Mouse (Mus musculus): ENCODE measurements around the gene Psmd2. TPM values are rescaled to one million over a fixed set of nuclear protein-coding genes. Genes with fewer than 3 reads are reported as not detected.

Psmd2 gene
- 100 to 1,000 TPM; 179 to 195 TPM for total RNA-seq (2021)
- long read RNA-seq, experiment 1, transcript Psmd2-201 (21 exons, 2,961 nt): major isoform, 364 of 398 reads
- long read RNA-seq, experiment 1, partial matches to known transcripts: 16 of 398 reads
- long read RNA-seq, experiment 1, other reads (novel, unspliced or antisense): 16 of 398 reads
- long read RNA-seq, experiment 2, transcript Psmd2-201 (21 exons, 2,961 nt): major isoform, 406 of 444 reads
- long read RNA-seq, experiment 2, partial matches to known transcripts: 21 of 444 reads
- long read RNA-seq, experiment 2, other reads (novel, unspliced or antisense): 16 of 444 reads

DNA sequence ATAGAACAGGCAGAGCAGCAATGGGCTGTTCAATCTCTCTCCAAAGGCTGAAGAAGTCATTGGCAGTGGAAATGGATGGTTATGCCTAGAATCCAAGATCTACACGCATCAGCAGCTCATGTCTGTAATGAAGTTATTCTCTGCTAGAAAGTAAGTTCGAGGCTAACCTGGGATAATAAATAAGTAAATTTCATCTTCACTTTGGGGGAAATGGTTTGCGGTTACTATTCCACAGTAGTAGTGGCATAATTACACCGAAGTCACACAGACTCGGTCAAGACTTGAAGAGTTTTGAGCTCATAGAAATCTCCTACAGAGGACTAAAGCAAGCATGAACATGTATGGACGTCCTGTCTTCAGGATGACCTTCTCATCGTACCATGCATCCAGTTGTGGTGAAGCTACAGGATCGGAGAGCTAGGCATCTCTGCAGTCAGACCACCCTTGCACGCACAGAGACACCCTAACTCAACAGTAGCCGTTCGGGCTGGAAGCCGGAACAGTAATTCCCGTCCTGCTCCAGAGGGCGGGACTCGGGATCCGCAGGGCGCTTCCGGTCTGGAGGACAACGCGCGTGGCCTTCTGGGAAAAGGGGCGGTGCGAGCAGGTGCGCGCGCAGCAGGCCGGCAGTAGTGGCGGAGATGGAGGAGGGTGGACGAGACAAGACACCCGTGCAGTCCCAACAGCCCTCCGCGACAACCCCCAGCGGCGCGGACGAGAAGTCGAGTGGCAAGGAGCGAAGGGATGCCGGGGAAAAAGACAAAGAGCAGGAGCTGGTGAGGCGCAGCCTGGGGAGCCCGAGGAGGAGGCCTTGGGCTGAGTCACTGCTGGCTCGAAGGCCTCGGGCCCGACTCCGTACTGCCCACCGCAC, at the start of gene Psmd2:
Psmd2 (plus strand) TSS at position 577 of the 871 bp plus-strand sequence.
- peak; percentile 96 to 98 for DNase-seq (ENCODE audit: low spot score in 2 of 2)

DNA sequence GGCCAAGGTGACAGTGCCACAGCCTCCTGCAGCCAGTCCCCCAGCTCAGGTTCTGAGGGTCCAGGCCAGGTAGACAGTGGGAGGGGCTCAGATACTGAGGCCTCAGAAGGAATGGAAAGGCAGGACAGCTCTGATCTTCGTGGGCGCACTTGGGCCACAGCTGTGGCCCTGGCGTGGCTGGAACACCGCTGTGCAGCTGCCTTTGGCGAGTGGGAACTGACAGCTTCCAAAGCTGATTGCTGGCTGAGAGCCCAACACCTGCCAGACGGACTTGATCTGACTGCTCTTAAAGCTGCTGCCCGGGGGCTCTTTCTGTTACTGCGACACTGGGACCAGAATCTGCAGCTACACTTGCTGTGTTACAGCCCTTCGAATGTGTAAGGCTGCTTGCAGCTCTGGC, 46.7 kb upstream of the Psmd2 start:
- peak in 1 of 2 experiments; percentile 52 for DNase-seq (ENCODE audit: low spot score in 2 of 2)

- peak in 1 of 2 experiments; percentile 71 for DNase-seq (ENCODE audit: low spot score in 2 of 2)
These were observed 40.7 kb upstream of the Psmd2 start for GRCm38 (mm10) chr16:20610501-20611356.

- DNase-seq (ENCODE audit: low spot score in 2 of 2): peak; percentile 63 to 85
These were observed 39.9 kb upstream of the Psmd2 start, which contains the start of the genes Eef1akmt4, Gm49333 and Alg3 for GRCm38 (mm10) chr16:20611357-20612227. Eef1akmt4 (plus strand) TSS chr16:20611593. Gm49333 (plus strand) TSS chr16:20611610. Alg3 (minus strand) TSS chr16:20611735.

DNA sequence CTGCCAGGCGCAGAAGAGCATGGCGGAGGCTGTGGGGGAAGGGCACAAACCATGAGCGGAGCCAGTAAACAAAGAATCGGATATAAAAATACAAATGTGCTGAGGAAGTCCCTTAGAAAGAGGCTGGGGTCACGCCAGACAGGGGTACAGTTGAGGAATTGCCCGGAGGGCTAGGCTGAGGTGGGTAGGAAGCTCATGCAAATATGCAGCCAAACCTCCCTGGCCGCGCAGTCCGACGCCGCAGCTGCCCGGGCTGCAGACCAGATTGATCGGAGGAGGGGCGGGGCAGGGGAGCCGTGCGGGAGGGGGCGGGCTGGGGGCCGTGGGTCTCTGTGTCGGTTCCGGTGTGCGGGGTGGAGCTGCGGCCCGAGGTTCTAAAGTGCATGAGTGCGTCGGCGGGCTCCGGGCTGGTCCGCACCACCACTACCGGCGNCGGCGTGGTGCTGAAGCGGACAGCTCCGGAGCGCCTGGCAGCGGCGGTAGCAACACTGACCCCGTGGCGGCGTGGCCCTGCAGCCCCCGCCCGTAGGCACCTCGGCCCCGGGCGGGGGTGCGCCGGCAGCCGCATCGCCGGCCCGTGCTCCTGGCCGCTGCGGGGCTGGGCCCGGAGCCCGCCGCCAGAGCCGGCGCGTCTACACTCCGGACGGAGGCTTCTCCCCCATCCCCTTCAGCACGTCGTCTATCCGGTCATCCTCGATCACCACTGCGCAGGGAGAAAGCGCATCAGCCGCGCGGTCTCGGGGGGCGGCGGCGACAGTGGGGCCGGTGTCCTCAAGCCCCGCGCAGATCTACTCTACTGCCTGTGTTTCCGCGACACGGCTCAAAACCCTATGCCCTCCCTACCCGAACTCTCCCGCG, 31.7 kb upstream of the Psmd2 start:
- DNase-seq (ENCODE audit: low spot score in 2 of 2): peak in 1 of 2 experiments; percentile 39

DNA sequence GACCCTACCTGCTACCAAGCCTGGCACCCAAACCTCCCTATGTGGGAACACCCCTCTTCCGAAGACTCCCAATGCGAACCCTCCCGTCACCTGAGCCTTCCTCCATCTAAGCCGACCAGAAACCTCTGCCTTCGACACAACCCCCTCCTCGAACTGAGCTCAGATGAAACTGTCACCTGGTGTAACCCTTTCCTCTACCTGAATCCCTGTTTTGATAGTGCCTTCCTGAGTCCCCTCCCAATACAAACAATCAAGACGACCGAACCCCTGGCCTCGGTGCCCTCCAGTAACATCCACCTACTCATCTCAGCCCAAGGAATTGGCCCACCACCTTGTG, 31.1 kb upstream of the Psmd2 start:
- DNase-seq (ENCODE audit: low spot score in 2 of 2): no peak

DNA sequence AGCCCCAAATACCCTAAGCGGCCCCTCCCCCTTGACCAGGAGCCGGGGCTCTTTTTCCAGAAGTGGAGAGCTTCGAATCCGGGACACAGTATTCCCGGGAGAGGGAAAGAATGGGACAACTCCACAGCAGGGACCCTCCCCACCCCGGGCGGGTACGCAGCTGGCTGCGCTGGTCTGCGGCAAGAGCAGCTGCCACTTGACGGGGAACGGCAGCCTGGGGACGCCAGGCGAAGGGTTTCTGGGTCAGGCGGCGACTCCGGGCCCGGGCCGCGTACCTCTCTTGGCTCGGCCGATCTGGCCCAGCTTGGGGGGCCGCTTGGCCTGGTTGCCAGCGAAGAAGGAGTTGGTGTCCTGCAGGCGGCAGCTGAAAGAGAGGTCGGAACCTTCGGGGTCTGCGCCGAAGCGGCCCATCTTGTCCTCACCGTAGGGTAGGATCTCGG, 30.7 kb upstream of the Psmd2 start:
- peak in 1 of 2 experiments; percentile 25 for DNase-seq (ENCODE audit: low spot score in 2 of 2)

GRCm38 (mm10) chr16:20621191-20621990, 30.1 kb upstream of the Psmd2 start, which contains the start of gene Camk2n2:
Camk2n2 (minus strand) TSS chr16:20621287.
- DNase-seq (ENCODE audit: low spot score in 2 of 2): peak; percentile 37 to 46

- DNase-seq (ENCODE audit: low spot score in 2 of 2): peak in 1 of 2 experiments; percentile 31
These were observed 29.3 kb upstream of the Psmd2 start for GRCm38 (mm10) chr16:20621991-20622685.

DNA sequence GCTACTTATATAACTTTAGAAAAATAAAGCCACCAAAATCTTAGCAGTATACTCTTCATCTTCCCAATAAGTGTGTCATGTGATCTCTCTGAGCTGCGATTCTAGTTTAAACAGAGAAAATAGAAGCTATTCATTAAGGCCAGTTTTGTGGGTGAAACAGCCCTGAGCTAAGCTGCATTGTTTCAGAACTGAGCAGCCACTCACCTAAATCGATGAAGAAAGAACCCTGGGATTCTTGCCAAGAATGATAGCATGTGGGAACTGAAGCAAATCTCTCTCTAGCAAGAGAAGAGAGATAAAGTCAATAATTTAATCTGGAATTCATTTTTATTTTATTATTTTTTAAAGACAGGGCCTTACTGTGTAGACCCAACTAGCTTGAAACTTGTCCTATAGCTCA, 28.2 kb upstream of the Psmd2 start:
- DNase-seq (ENCODE audit: low spot score in 2 of 2): no peak

DNA sequence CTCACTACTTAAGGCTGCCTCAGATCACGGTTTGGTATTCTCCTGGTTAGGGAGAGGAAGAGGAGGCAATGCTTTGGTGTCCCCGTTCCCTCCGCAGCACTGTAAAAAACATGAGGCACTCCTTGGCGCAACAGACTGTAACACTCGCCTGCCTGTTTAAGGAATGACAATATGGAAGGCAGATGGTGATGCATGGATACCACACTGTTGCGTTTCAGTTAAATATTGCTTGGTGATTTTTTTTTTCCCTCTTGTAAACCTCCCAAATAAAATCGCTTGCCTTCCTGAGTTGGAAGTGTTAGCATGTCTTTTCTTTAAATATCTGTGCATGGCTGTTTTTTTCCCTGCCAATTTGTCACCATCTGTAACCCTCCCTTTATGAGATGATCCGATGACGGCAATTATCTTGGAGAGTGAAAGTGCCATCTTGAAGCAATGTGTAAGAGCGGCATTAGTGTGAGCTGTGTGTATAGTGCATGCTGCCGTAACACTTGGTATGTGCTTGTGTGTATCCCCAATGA, 22.5 kb upstream of the Psmd2 start:
- no peak for DNase-seq (ENCODE audit: low spot score in 2 of 2)

GRCm38 (mm10) chr16:20629731-20630634, 21.5 kb upstream of the Psmd2 start, which contains the start of gene Ece2:
Ece2 (plus strand) TSS chr16:20629828.
- DNase-seq (ENCODE audit: low spot score in 2 of 2): no peak

DNA sequence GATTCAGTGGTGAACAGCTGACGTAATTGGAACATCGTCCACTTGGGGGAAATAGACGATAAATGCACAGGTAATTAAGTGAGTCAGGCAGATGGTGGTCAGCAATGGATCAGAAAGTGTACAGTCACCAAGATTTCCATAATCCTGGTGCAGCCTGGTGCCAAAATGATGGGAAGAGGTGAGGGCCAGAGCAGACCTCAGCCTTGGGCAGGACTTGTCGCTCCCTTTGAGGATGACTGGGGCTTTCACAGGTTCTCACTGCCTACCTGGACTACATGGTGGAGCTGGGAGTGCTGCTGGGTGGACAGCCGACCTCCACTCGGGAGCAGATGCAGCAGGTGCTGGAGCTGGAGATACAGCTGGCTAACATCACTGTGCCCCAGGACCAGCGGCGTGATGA, 14.0 kb upstream of the Psmd2 start:
- DNase-seq (ENCODE audit: low spot score in 2 of 2): no peak

DNA sequence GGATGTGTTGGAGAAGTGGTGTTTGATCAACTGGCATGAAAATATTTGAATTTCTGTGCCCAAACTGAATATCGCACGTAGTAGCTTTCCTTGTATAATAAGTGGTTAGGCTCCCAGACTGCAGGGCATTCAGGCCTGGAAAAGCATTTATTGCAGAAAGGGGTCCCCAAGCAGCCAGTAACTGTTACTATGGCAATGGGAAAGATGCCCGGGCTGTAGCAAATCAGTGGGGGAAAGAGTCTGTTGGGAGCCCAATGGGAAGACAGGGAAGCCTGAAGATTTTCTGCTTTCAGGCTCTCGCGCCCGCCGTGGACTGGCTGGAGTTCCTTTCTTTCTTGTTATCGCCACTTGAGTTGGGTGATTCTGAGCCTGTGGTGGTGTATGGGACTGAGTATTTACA, 13.1 kb upstream of the Psmd2 start:
- no peak for DNase-seq (ENCODE audit: low spot score in 2 of 2)

GRCm38 (mm10) chr16:20642161-20642560, 9.3 kb upstream of the Psmd2 start:
- peak; percentile 41 to 76 for DNase-seq (ENCODE audit: low spot score in 2 of 2)

GRCm38 (mm10) chr16:20643911-20644310, 7.5 kb upstream of the Psmd2 start:
- no peak for DNase-seq (ENCODE audit: low spot score in 2 of 2)

All from gastrocnemius, postnatal 4 days (tissue).